Mouse (Mus musculus) bone marrow macrophage, adult 2 months (primary cell): ENCODE results near the gene Arhgap1. TPM values are rescaled to one million over a fixed set of nuclear protein-coding genes. Genes with fewer than 3 reads are reported as not detected.

Experiments used
- H3K27ac ChIP-seq: 2 replicates; pipeline ENCODE4 v1.5.1; 2012; ENCODE audit warnings: low read depth, low read length; ENCODE audit not compliant: insufficient read depth
- H3K4me1 ChIP-seq: 2 replicates; pipeline ENCODE4 v1.6.1; 2012; ENCODE audit warnings: low read length; ENCODE audit not compliant: control insufficient read depth, insufficient read depth
- H3K4me3 ChIP-seq: 2 replicates; pipeline ENCODE4 v1.5.1; 2012; ENCODE audit warnings: mild to moderate bottlenecking, low read length, moderate library complexity; ENCODE audit not compliant: insufficient read depth
- CTCF ChIP-seq: IDR thresholded peaks from 2 replicates; pipeline ENCODE4 v1.5.1; 2012; ENCODE audit warnings: low read depth, mild to moderate bottlenecking, low read length, moderate library complexity
- POLR2A ChIP-seq: IDR thresholded peaks from 2 replicates; pipeline ENCODE4 v1.6.1; 2012; ENCODE audit warnings: mild to moderate bottlenecking, low read depth, low read length, borderline replicate concordance
- polyA plus RNA-seq: library from polyadenylated mRNA; stranded (reverse); fragments of >200 nt; gene quantifications from 2 replicates; pipeline ENCODE4 v1.2.4, GENCODE M21; 2012; ENCODE audit not compliant: missing spikeins, insufficient read depth, insufficient read length

Gene Arhgap1
- polyA plus RNA-seq, 1 experiment, result 88.4 TPM

GRCm38 (mm10) chr2:91631826-91632225 lies 17.8 kb upstream of the Arhgap1 start:
- Histone ChIP-seq H3K4me1 (peaks cover 6% of the 10 kb centered on the region; the same call in 1 of the 2 replicates), H3K4me3 (no peak overlapping the region)
- TF ChIP-seq CTCF (no peak), POLR2A (no peak)

GRCm38 (mm10) chr2:91632316-91632715 lies 17.3 kb upstream of the Arhgap1 start:
- TF ChIP-seq CTCF (no peak), POLR2A (no peak)
- H3K4me1 ChIP-seq, result peaks cover 6% of the 10 kb centered on the region; the same call in 1 of the 2 replicates
- H3K27ac ChIP-seq, result no peak overlapping the region
- H3K4me3 ChIP-seq, result no peak overlapping the region

More at GRCm38 (mm10) chr2:91631826-91632225, 17.8 kb upstream of the Arhgap1 start:
- no peak overlapping the region for H3K27ac ChIP-seq

DNA sequence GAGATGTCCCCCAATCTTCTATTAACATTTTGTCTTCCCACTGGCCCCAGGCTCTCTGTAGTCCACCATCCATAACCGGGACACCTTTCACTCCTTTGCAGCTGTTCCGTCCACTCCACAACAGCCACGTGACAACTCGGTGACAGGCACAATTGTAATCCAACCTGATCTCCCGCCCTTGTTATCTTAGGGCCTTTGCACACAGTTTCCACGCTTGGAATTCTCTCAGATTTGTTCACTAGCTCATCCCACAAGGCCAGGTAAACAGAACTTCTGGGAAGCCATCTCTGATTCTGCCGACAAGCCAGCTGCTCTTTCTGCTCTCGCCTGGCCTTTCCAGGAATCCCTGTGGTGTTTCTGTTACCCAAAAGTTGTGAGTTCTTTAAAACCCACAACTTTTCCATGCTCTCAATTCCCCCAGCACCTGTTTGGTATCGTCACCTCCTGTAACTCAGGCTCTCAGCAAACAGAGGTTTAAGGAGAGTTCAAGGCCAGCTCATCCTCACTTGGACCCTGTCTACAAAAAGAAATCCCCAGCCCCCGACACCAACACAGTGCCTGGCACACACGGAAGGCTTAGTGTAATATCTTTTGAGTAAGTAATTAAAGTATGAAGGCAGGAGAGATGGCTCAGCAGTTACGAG lies 16.2 kb upstream of the Arhgap1 start:
- TF ChIP-seq POLR2A, result no peak
- TF ChIP-seq CTCF, result no peak
- no peak overlapping the region for H3K27ac ChIP-seq
- H3K4me3 ChIP-seq, result no peak overlapping the region
- H3K4me1 ChIP-seq, result peaks cover 6% of the 10 kb centered on the region; the same call in 1 of the 2 replicates

- TF ChIP-seq CTCF, result no peak
- no peak for TF ChIP-seq POLR2A
- Histone ChIP-seq H3K4me3 (no peak overlapping the region), H3K27ac (no peak overlapping the region), H3K4me1 (peaks cover 6% of the 10 kb centered on the region; the same call in 1 of the 2 replicates)
Observed at GRCm38 (mm10) chr2:91634841-91635240, 14.8 kb upstream of the Arhgap1 start.

- Histone ChIP-seq H3K4me3 (no peak overlapping the region), H3K4me1 (peaks cover 6% of the 10 kb centered on the region; the same call in 1 of the 2 replicates), H3K27ac (no peak overlapping the region)
- TF ChIP-seq CTCF (no peak), POLR2A (no peak)
Observed at GRCm38 (mm10) chr2:91635486-91635885, 14.2 kb upstream of the Arhgap1 start.

DNA sequence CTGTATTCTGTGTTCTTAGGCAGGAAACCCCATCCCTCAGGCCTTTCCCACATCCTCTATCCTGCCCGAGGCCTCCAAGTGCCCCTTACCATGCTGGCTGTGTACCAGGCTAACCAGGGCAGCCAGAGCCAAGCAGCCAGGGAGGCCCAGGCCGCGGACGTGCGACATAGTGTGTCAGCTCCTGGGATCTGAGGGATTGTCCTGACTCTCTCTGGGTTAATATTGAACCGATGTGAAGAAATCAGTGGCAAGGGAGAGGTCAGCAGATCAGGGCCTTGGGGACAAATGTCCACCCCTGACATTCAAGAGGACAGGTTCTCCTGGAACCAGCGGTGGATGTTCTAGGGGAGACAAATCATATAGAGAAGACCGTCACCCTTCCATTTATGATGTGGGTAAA lies 13.4 kb upstream of the Arhgap1 start, which contains the start of gene F2:
Gene F2, minus strand, starts transcription at position 186 of the 400 bp plus-strand sequence.
- Histone ChIP-seq H3K4me3 (no peak within 1 kb of the TSS), H3K27ac (no peak within 1 kb of the TSS), H3K4me1 (peaks cover 6% of the 10 kb centered on the region; the same call in 1 of the 2 replicates)
- TF ChIP-seq POLR2A (no peak), CTCF (no peak)

DNA sequence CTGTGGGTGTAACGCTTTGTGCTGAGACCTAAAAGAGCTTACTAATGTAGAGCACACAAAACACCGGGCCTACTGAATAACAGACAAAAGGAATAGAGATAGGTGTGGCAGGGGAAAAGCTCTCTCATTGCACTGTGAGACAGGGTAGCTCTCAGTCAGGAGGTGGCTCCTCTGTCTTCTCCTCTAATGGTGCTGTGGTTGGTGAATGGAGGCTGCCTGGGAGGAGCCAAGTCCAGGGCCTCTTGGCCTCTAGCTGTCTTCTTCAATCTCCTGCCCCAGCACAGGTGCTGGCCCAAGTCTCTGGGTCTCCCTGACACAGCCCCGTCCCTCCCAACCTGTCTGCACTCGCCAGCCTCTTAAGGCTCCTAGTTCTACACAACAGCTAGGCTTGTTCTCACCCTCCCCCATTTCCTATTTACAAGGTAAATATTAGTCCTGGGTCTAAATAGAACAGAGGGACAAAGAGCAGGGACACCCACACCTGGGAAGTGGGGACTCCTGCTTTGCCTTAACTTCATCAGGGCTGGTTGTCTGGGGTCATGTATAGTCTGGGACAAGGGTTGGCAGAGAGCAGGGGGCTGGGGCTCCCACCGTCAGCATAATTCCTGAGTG lies 12.8 kb upstream of the Arhgap1 start:
- no peak for TF ChIP-seq CTCF
- no peak for TF ChIP-seq POLR2A
- Histone ChIP-seq H3K27ac (no peak overlapping the region), H3K4me3 (no peak overlapping the region), H3K4me1 (peaks cover 6% of the 10 kb centered on the region; the same call in 1 of the 2 replicates)

- no peak for TF ChIP-seq POLR2A
- no peak for TF ChIP-seq CTCF
- Histone ChIP-seq H3K4me3 (no peak overlapping the region), H3K27ac (no peak overlapping the region), H3K4me1 (peaks cover 6% of the 10 kb centered on the region; the same call in 1 of the 2 replicates)
Observed at GRCm38 (mm10) chr2:91638931-91639330, 10.7 kb upstream of the Arhgap1 start.

DNA sequence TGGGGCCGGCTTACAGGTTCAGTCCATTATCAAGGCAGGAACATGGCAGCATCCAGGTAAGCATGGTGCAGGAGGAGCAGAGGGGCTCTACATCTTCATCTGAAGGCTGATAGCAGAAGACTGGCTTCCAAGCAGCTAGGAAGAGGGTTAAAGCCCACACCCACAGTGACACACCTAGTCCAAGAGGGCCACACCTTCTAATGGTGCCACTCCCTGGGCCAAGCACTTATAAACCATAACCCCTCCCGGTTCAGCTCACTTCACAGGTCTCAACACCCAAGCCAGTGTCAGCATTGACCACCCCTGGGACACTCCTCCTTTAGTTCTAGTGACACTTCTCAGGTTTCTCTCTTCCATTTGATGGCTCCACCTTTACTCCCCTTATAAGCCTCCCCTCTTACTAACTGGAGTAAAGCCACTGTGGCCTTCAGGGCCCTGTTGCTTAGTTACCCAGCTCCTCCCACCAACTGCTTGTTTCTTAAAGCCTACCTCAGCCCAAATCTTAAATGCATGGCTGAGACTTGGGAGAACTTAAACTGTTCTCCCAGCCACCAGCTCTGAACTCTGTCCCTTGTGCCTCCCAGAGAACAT lies 6.7 kb upstream of the Arhgap1 start:
- Histone ChIP-seq H3K4me3 (no peak overlapping the region), H3K4me1 (no peaks in the 10 kb centered on the region), H3K27ac (no peak overlapping the region)
- TF ChIP-seq CTCF, result no peak
- TF ChIP-seq POLR2A, result no peak

- no peak overlapping the region for H3K27ac ChIP-seq
Observed at GRCm38 (mm10) chr2:91644021-91644420, 5.6 kb upstream of the Arhgap1 start.

More at GRCm38 (mm10) chr2:91644021-91644420, 5.6 kb upstream of the Arhgap1 start:
- H3K4me3 ChIP-seq, result no peak overlapping the region
- no peaks in the 10 kb centered on the region for H3K4me1 ChIP-seq
- TF ChIP-seq POLR2A (no peak), CTCF (no peak)
